Mouse (Mus musculus) adrenal gland, adult 18-20 months (tissue): ENCODE data around the gene Mlxipl. TPM values are rescaled to one million over a fixed set of nuclear protein-coding genes. Genes with fewer than 3 reads are reported as not detected.

ENCODE experiments used
- DNase-seq, 2 experiments: peaks; one replicate each; pipeline ENCODE4 v3.0.0; 2021 to 2022; ENCODE audit warnings: low spot score in 2 of 2
- total RNA-seq, 2 experiments: library from RNA; stranded (reverse); gene quantifications; 1 replicate in 1 of 2; 2 replicates in 1 of 2; pipeline ENCODE4 v1.2.3; 2021

Mlxipl gene
- total RNA-seq, 2 experiments from 2014 or later, result 67.0 to 169 TPM

DNA sequence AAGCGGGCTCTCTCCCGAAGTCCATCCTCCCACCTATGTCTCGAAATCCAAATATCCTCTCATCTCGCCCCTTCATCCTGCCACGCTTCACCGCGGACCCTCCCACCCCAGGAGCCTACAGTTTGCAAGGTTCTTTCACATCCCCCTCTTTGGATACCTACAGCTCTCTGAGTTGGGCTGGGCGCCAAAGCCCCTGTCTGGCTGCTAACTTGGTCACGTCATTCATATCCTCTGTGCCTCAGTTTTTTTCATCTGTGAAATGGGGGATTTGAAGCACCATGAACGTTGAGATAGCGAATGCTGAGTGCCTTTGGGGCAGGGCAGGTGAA lies 11.2 kb upstream of the Mlxipl start:
- DNase-seq, result no peak

DNA sequence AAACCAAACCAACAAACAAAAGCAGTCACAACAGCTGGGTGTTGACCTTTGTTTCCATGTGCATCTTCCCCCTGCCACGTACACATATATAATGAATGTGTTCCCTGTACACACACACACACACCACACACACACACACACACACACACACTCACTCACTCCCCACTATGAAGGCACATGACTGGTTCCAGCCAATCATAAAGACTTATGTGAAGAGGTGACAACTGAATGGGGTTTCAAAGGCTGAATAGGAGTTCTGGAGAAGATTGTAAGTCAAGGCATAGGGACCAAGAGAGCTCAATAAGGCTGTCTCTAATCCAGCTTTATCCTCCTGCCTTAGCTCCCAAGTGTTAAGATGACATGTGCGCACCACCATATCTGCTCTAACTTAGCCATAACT lies 10.1 kb upstream of the Mlxipl start:
- DNase-seq, result no peak

DNA sequence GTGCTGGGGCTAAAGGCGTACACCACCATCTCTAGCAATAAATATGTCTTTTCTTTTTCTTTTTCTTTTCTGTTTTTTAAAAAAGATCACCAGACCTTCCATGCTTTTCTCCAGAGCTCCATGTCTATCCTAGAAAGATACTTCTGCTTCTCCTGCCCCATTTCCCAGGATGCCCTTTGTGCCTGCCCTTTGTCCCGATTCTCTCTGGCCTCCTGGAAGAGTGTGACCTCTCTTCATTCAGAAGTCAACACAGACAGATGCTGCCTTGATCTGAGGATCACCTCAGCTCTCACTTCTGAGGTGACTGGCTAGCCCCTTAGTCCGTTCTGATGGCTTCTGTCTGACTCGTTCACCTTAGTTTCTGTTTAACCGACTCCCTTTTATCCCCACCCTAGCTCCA lies 9.2 kb upstream of the Mlxipl start:
- DNase-seq, result no peak

DNA sequence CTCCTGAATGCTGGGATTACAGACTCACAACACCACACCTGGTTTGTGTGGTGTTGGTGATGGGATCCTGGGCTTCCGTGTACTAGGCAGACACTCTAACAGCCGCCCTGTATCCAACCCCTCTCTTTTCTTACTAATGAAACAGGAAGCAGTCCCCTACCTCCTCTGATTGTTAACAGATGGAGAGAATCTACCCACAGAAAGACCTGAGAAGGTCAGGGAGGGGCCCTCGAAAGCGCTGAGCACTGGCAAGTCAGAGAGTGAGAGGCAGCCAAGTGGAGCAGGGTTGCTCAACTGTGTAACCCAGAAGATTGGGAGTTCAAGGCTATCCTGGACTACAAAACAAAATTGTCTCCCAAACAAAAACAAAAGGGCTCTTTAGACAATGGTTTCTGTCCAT lies 2.8 kb upstream of the Mlxipl start:
- DNase-seq, result no peak

DNA sequence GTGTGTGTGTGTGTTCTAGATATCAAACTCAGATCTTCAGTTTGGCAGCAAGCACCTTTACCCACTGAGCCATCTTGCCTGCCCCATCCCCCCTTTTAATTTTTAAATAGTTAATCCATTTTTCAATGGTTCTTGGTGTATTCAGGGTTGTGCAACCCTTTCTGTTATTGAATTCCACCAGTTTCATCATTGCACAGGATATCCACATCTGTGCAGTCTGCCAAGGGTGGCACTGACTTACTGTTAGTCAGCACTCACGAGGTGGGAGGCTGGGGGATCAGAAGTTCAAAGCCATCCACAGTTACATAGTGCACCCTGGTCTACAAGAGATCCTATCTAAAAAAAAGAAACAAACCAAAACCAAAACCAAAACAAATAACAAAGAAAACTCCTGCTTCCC lies 11.3 kb downstream of the Mlxipl start:
- DNase-seq, result no peak

DNA sequence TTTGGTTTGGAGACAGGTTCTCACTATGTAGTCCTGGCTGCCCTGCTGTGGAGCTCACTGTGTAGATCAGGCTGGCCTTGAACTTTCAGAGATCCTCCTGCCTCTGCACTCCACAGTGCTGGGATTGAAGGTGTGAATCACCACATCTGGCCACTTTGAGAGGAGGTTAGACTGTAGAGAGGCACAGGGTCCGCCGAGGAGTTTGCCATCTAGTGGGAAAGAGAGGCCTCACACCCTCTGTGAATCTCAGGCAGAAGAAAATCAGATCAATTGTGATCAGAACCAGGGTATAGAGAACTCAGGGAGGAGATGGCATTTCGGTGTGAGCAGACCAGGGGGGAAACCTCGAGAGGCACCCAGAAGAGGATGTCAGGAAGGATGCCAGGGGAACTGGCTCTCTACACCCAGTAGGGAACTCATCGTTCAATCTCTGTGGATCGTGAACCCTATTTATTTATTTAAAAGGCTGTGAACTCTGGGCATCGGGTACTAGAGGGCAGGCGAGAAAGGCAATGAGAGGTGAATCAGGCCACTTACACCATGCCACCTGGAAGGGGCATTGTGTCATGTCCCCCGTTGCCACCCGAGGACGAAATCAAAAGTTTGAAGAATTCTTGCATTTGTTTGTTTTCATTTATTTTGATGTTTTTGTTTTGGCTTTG lies 14.4 kb downstream of the Mlxipl start:
- DNase-seq, result no peak

DNA sequence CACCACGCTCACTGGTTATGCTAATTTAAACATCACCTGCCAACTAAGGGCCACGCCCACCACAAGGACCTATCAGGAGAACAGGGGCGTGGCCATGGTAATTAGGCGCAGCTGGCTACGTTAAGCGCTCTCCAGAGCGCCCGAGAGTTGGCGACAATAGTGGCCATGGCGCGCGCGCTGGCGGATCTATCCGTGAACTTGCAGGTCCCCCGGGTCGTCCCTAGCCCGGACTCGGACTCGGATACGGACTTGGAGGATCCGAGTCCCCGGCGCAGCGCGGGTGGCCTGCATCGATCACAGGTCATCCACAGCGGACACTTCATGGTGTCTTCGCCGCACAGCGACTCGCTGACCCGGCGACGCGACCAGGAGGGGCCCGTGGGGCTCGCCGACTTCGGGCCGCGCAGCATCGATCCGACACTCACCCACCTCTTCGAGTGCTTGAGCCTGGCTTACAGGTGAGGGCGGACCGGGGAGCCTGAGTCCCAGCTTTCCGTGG lies 17.1 kb downstream of the Mlxipl start:
- peak; percentile 80 to 85 for DNase-seq

DNA sequence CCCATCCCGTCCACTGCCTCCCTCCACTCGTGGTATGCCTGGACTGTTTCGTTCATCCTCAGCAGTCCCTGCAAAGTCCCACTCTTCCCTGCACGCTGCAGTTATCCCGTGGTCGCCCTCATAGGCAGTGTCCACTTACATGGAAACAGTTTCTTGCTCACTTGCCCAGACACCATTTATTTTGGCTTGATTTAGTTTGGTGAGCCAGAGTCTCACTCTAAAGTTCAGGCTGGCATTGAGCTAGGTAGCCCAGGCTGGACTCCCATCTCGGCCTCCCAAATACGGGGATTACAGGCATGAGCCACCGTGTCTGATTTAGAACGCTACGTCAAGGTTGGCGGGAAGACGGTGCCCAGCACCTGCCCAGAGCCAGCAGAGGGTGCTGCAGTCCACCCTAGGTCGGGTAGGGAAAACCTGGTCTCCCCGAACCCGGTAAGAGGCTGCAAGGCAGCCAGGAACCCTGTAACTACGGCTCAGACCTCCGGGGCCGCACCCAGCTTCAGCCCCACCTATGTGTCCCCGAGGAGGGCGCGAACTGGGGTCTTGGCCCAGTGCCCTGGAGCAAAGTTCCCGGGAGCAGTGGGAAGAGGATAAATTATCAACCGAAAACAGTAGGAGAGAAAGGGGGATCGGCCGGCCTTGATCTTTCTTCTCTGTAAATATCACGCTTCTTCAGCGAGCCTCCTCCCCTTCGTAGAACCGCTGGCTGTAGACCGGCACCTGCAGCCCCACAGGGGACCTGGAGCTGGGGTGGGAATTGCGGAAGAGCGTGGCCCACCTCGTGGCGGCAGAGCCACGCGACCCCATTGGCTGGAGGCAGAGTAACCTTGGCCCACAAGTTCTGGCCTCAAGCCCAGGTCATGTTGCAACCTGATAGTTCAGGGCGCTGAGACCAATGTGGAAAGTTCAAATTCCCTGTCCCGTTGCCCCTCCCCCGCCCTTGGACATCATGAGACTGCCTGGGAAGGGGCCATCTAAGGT lies 18.1 kb downstream of the Mlxipl start:
- peak; percentile 66 to 70 for DNase-seq

DNA sequence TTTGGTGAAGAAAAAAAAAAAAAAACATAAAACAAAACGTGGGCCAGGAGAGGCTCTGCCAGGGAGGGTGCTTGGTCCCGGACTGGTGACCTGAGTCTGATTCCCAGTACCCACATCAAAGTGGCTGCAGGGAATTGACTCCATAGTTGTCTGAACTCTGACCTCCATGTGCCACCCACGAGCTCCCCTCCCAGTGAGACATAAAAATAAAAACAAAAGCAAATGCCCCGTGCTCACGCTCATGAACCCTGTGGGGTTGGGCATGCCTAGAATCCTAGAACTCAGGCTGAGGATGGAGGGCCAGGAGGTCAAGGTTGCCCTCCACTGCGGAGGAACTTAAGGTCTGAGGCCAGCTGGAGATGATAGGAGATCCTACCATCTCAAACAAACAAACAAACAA lies 19.3 kb downstream of the Mlxipl start:
- no peak for DNase-seq

DNA sequence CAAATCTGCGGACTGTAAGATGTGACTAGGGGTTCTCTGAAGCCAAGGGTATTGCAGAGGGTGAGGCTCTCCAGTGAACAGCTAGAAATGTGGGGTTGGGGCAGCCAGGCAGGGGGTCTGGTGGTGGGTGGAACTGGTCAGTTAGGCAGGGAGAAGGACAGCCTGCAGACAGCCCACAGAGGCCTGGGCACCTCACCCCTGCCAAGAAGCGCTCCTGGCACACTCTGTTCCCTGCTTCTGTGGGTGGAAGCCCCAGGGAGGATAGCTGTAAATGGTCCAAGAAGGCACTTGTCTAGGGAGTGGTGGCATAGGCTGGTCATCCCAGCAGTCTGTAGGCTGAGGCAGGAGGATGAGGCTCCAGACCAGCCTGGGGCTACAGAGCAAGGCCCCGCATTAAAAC lies 19.7 kb downstream of the Mlxipl start:
- DNase-seq, result no peak

DNA sequence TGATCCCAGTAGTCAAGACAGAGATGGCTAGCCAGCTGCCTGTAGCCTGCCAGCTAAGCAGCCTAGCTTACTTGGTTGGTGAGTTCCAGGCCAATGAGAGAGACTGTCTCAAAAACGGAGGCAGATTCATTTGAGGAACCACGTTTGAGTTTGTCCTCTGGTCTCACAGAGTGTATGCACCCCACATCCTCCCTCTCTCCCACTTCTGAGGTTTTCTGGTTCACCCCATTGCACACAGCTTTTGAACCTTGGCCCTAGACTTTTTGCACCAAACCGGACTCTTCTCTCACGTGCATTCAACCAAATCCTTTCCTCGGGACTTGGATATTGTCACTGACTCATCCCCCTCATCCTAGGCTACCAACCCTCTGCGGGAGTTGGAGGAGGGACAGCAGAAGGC lies 20.3 kb downstream of the Mlxipl start:
- DNase-seq, result no peak

DNA sequence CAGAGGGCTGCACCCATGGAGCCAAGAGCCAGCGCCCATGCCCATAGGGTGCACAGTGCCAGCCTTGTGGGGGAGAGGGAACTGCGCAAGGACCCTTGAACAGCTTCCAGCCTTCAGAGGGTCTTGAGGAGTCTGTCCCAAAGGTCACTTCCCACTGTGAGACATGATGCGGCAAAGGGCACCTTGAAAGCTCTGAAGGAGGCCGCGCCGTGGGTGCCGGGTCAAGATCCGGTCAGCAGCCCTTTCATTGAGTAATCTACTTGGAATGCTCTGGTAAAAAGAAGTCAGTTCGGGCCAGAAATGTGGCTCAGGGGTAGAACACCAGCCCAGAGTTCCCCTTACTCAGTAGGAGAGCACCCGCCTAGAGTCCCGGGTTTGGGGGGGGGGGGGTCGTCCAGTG lies 24.1 kb downstream of the Mlxipl start:
- no peak for DNase-seq

DNA sequence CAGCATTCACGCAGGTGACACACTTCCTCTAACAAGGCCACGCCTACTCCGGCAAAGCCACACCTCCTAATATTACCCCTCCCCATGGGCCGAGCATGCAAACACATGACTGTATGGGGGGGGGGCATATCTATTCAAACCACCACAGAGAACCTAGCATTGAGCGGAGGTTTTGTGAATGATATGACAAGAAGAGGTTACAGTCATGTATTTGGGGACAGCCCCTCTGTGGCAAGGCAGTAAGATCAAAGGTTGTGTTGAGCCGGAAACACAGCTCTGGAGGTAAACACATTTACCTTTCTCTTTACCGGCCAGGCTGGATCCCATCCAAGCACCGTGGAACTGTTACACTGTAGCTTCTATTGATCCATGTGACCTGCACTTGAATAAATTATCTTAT lies 25.6 kb downstream of the Mlxipl start:
- no peak for DNase-seq

DNA sequence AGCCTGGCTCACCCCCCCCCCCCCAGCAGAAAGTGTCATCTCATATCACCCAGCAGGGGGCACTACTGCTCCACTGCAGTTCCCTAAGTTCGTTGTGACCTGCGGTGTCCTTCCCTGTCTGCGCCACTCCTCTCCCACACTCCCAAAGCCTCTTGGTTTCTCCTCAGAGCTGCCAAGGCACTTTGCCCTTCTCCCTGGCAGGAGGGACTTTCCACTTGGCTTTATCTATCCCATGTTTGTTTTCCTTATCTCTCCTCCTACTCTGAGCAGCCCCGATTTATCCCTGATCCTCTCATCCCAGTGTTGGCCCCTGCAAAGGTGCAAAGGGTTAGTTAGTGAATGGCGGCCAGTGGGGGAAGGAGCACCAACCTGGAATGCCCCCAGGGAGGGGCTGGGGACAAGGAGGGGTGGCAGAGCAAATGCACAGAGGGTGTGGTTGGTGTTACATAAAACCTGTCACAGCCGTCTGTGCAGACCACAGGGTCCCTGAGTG lies 28.9 kb downstream of the Mlxipl start:
- peak; percentile 69 to 71 for DNase-seq

DNA sequence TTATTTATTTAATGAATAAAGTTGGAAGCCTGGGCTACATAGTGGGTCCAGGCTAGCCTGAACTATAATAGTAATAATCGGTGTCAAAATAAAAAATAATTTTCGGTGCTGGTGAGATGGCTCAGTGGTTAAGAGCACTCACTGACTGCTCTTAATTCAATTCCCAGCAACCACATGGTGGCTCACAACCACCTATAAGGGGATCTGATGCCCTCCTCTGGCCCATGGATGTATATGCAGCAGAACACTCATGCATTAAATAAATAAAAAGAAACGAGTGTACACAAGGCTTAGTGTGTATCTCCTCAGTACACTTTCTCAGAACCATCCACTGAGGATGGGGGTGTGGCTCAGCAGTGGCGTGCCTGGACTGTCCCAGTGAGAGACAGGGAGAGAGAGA lies 31.1 kb downstream of the Mlxipl start:
- no peak for DNase-seq

DNA sequence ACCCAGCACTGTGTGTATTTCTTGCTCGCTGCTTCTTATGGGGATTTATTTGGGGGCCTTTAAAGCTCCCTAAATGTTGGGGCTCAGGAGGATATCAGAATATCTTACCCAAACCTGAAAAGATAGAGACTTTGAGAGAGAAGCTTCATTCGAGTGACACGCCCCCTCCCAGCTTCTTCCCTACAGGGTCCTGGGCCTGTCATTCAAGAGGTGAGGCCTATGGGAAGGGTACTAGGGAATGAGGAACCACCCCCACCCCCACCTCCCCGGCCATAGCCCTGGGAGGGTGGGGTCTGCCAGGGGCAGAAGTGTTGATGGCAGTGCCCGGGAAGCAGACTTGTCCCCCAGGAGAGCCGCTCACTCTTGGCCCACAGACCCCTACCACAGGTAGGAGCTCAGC lies 36.4 kb downstream of the Mlxipl start:
- DNase-seq, result no peak

DNA sequence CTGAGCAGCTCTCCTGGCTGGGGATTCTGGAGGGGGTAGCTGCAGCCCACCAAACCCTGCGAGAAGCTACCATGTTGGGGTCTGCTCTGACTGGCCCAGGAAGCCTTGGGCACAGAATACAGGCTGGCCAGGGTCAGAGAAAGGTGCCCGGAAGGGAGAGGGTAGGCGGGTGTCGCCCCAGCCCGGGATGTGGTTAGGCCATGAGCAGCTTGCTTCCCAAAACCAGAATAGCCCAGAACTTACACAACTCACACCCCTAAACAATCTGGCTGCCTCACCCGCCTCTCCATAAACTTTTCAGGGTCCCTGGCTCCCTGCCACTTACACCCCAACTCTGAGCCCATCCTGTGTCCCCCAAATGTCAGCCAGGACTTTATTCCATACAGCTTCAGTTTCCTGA lies 38.0 kb downstream of the Mlxipl start:
- DNase-seq, result no peak

DNA sequence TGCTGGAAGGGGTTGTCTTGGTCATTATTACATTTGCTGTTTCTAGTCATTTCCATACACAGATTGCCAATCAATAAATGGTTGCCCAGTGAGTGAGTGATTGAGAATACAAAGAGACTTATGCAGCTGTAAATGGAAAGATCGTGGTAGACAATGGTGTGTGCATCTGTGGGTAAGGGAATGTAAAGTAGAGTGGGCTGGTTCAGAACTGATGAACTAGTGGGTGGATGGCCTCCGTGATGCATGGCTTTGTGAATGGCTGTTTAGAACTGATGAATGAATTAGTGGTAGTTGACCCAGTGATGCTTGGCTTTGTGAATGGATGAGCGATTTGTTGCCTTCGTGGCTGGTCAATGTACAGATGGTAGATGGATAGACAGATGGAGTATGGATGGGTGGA lies 40.1 kb downstream of the Mlxipl start:
- no peak for DNase-seq

DNA sequence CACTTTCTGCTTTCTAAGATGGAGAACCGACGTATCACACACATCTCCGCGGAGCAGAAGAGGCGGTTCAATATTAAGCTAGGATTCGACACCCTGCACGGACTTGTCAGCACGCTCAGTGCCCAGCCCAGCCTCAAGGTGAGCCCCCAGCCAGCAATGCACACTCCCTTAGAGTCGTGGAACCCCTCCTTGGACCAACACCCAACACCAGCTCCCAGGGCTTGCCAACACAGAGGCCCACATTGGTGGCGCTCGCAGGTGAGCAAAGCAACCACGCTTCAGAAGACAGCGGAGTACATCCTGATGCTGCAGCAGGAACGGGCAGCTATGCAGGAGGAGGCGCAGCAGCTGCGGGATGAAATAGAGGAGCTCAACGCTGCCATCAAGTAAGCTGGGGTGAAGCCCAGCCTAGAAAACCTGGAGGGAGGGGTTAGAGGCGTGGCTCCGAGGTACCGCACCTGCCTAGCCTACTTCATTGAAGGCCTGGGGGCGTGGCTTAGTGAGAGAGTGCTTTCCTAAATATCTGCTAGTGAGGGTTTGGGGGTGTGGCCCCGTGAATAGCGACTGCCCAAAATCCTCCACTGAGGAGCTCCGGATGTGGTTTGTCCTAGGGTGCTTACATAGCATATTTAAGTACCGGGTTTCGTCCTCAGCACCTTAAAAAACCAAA lies 44.2 kb downstream of the Mlxipl start:
- no peak for DNase-seq

DNA sequence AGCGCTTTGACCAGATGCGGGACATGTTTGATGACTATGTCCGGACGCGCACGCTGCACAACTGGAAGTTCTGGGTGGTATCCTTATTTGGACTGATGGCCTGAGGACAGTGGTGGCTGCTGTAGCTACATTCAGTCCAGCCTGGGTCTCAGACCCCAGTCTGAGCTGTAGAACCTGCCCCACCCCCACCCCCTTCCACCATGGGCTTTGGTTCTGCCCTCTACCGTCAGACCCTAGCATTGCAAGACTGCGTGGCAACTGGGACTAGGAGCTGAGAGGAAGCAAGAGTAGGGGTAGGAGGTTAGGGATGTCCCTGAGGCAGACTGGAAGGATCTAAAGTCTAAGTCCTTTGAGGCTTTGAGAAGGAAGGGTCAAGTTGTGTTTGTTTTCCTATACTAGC lies 44.8 kb downstream of the Mlxipl start:
- DNase-seq, result peak; percentile 21 to 42

DNA sequence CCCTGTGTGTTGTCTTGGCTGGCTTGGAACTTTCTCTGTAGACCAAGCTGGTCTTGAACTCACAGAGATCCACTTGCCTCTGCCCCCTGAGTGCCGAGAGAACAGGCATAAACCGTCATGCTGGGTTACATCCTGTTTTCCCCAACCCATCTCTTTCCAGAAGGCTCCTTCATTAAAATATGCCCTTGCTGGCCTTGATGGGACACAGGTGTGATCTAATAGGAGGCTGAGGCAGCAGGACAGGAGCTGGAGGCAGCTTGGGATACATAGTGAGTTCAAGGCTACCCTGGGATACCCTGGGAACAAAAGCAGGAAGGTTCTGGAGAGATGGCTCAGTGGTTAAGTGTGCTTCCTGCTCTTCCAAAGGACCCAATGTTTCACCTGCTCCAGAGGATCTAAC lies 50.2 kb downstream of the Mlxipl start:
- DNase-seq, result no peak

DNA sequence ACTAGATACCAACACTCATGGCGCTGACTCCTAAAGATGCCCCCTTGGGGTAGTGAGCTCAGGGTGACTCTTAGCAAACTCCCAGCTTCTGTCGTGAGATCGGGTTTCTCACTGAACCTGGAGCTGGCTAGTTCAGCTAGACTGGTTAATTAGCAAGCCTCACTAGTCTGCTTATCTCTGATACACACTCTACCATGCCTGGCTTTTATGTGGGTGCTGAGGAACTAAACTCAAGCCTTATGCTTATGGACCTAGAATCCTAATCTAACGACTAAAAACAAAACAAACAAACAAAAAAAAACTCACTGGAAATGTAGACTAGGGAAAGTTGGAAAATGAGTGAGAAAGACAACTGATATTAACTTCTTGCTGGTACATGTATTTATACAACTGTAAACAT lies 54.8 kb downstream of the Mlxipl start:
- no peak for DNase-seq
